Mouse (Mus musculus): ENCODE results near the gene Stxbp3.

Gene Stxbp3

GRCm38 (mm10) chr3:108851996-108852697, 11.8 kb upstream of the Stxbp3 start:
- H3K27me3 ChIP-seq (ENCODE audit: insufficient read depth, low read length) = peaks cover 32% of the 10 kb centered on the region
- no peaks in the 10 kb centered on the region for H3K36me3 ChIP-seq (ENCODE audit: insufficient read depth, low read length)
- H3K4me1 ChIP-seq (replicated peaks; ENCODE audit: low read depth, low read length) = peaks cover 38% of the 10 kb centered on the region
- TF ChIP-seq NANOG (IDR thresholded peaks at IDR 0.05; ENCODE audit: borderline replicate concordance, low read length) (no peak), POU5F1 (IDR thresholded peaks at IDR 0.05; ENCODE audit: borderline replicate concordance, low read length) (no peak), CTCF (conservative IDR thresholded peaks at IDR 0.05; ENCODE audit: low read length) (no peak)
- H3K9me3 ChIP-seq (ENCODE audit: low read length) = no peaks in the 10 kb centered on the region
- no peak overlapping the region for H3K4me3 ChIP-seq (replicated peaks; ENCODE audit: low read length)

GRCm38 (mm10) chr3:108851554-108851953, 11.2 kb upstream of the Stxbp3 start:
- H3K4me1 ChIP-seq (replicated peaks; ENCODE audit: low read depth, low read length) = peaks cover 32% of the 10 kb centered on the region
- no peaks in the 10 kb centered on the region for H3K36me3 ChIP-seq (ENCODE audit: insufficient read depth, low read length)
- H3K27me3 ChIP-seq (ENCODE audit: insufficient read depth, low read length) = peaks cover 32% of the 10 kb centered on the region
- peaks cover 4% of the 10 kb centered on the region for H3K9me3 ChIP-seq (ENCODE audit: low read length)
- no peak overlapping the region for H3K4me3 ChIP-seq (replicated peaks; ENCODE audit: low read length)
- no peak for TF ChIP-seq NANOG (IDR thresholded peaks at IDR 0.05; ENCODE audit: borderline replicate concordance, low read length)
- no peak for TF ChIP-seq CTCF (conservative IDR thresholded peaks at IDR 0.05; ENCODE audit: low read length)
- TF ChIP-seq POU5F1 (IDR thresholded peaks at IDR 0.05; ENCODE audit: borderline replicate concordance, low read length) = no peak

GRCm38 (mm10) chr3:108851075-108851474, 10.7 kb upstream of the Stxbp3 start:
- Histone ChIP-seq H3K9me3 (ENCODE audit: low read length) (peaks cover 9% of the 10 kb centered on the region), H3K27me3 (ENCODE audit: insufficient read depth, low read length) (peaks cover 30% of the 10 kb centered on the region), H3K4me3 (replicated peaks; ENCODE audit: low read length) (no peak overlapping the region), H3K36me3 (ENCODE audit: insufficient read depth, low read length) (no peaks in the 10 kb centered on the region), H3K4me1 (replicated peaks; ENCODE audit: low read depth, low read length) (peaks cover 27% of the 10 kb centered on the region)
- TF ChIP-seq CTCF (conservative IDR thresholded peaks at IDR 0.05; ENCODE audit: low read length) (no peak), POU5F1 (IDR thresholded peaks at IDR 0.05; ENCODE audit: borderline replicate concordance, low read length) (no peak), NANOG (IDR thresholded peaks at IDR 0.05; ENCODE audit: borderline replicate concordance, low read length) (no peak)

DNA sequence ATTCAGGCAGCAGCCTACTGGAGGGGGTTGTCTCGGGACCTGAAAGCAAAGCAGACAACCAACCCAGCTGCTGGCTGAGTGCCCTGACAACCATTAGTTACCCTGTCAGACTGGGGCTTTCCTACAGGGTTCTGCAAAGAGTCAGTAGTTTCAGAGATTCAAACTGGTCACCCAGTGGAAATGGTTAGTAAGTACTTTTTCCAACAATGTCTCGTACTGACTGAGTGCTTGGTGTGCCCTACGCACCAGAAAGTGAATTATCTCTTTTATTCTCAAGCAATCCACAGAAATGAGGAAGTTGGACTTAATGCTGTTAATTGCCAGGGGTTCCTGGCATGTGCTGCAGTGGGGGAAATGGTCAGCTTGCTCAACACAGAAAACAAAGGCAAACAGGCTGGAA, 10.2 kb upstream of the Stxbp3 start:
- no peak for TF ChIP-seq POU5F1 (IDR thresholded peaks at IDR 0.05; ENCODE audit: borderline replicate concordance, low read length)
- TF ChIP-seq CTCF (conservative IDR thresholded peaks at IDR 0.05; ENCODE audit: low read length) = no peak
- TF ChIP-seq NANOG (IDR thresholded peaks at IDR 0.05; ENCODE audit: borderline replicate concordance, low read length) = no peak

DNA sequence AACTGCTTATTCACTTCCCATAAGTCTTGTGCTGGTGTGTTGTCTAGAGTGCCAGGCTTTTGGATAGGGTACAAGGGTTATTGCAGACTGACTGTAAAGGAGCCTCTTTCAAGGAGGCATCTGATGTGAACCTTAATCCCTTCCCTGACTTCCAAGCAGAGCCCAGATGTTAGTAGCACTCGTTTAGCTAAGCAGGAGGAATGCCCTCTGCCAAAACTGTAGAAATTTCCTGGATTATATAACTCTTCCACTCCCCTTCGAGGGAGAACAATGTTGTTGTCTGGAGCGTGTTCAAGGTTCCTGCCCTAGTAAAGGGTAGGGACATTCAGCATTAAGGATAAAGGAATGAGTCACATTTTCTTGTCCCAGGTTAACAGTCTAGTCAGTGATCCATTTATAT, 6.3 kb upstream of the Stxbp3 start:
- no peak for TF ChIP-seq POU5F1 (IDR thresholded peaks at IDR 0.05; ENCODE audit: borderline replicate concordance, low read length)
- TF ChIP-seq CTCF (conservative IDR thresholded peaks at IDR 0.05; ENCODE audit: low read length) = no peak
- no peak for TF ChIP-seq NANOG (IDR thresholded peaks at IDR 0.05; ENCODE audit: borderline replicate concordance, low read length)
- peaks cover 33% of the 10 kb centered on the region for H3K9me3 ChIP-seq (ENCODE audit: low read length)
- H3K4me1 ChIP-seq (replicated peaks; ENCODE audit: low read depth, low read length) = 0 out of 2 replicates have a peak, but pooled peaks cover 6% of the 10 kb centered on the region
- no peak overlapping the region for H3K4me3 ChIP-seq (replicated peaks; ENCODE audit: low read length)
- H3K36me3 ChIP-seq (ENCODE audit: insufficient read depth, low read length) = no peaks in the 10 kb centered on the region
- no peaks in the 10 kb centered on the region; the same call in 1 of the 2 replicates for H3K27me3 ChIP-seq (ENCODE audit: insufficient read depth, low read length)

More for the DNA sequence above, 10.2 kb upstream of the Stxbp3 start:
- H3K9me3 ChIP-seq (ENCODE audit: low read length) = peaks cover 15% of the 10 kb centered on the region
- H3K4me1 ChIP-seq (replicated peaks; ENCODE audit: low read depth, low read length) = peaks cover 22% of the 10 kb centered on the region
- no peak overlapping the region for H3K4me3 ChIP-seq (replicated peaks; ENCODE audit: low read length)
- H3K27me3 ChIP-seq (ENCODE audit: insufficient read depth, low read length) = peaks cover 24% of the 10 kb centered on the region
- H3K36me3 ChIP-seq (ENCODE audit: insufficient read depth, low read length) = no peaks in the 10 kb centered on the region

- no peaks in the 10 kb centered on the region for H3K27me3 ChIP-seq (ENCODE audit: insufficient read depth, low read length)
- TF ChIP-seq POU5F1 (IDR thresholded peaks at IDR 0.05; ENCODE audit: borderline replicate concordance, low read length) (no peak), CTCF (conservative IDR thresholded peaks at IDR 0.05; ENCODE audit: low read length) (no peak), NANOG (IDR thresholded peaks at IDR 0.05; ENCODE audit: borderline replicate concordance, low read length) (no peak)
- peaks cover 33% of the 10 kb centered on the region for H3K9me3 ChIP-seq (ENCODE audit: low read length)
- H3K36me3 ChIP-seq (ENCODE audit: insufficient read depth, low read length) = no peaks in the 10 kb centered on the region
- H3K4me3 ChIP-seq (replicated peaks; ENCODE audit: low read length) = no peak overlapping the region
- peaks cover 2% of the 10 kb centered on the region for H3K4me1 ChIP-seq (replicated peaks; ENCODE audit: low read depth, low read length)
Measured at GRCm38 (mm10) chr3:108844521-108844920, 4.2 kb upstream of the Stxbp3 start.

DNA sequence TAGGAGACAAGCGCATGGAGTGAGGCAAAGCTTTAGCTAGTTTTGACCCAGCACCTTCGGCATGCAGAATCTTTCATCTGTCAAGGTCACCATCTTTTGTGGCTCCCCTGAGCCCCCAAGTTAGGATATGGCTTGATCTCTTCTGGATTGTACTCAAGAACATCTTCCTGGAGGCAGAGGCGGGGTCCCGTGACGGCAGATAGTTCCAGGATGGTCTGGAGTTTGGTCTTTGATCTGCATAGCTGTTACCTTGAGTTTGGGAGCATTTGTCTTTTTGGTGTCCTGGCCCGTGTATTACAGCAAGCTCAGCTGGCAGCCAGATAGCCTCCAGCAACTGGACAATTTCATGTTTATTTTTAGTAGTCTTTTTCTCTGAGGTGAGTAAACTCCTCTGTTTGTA, 3.7 kb upstream of the Stxbp3 start:
- Histone ChIP-seq H3K27me3 (ENCODE audit: insufficient read depth, low read length) (no peaks in the 10 kb centered on the region), H3K4me3 (replicated peaks; ENCODE audit: low read length) (no peak overlapping the region), H3K4me1 (replicated peaks; ENCODE audit: low read depth, low read length) (peaks cover 7% of the 10 kb centered on the region), H3K36me3 (ENCODE audit: insufficient read depth, low read length) (no peaks in the 10 kb centered on the region), H3K9me3 (ENCODE audit: low read length) (peaks cover 33% of the 10 kb centered on the region)
- no peak for TF ChIP-seq POU5F1 (IDR thresholded peaks at IDR 0.05; ENCODE audit: borderline replicate concordance, low read length)
- TF ChIP-seq NANOG (IDR thresholded peaks at IDR 0.05; ENCODE audit: borderline replicate concordance, low read length) = no peak
- TF ChIP-seq CTCF (conservative IDR thresholded peaks at IDR 0.05; ENCODE audit: low read length) = no peak

- Histone ChIP-seq H3K27me3 (ENCODE audit: insufficient read depth, low read length) (no peaks in the 10 kb centered on the region), H3K9me3 (ENCODE audit: low read length) (peaks cover 20% of the 10 kb centered on the region), H3K36me3 (ENCODE audit: insufficient read depth, low read length) (0 out of 2 replicates have a peak, but pooled peaks cover 4% of the 10 kb centered on the region), H3K4me1 (replicated peaks; ENCODE audit: low read depth, low read length) (peaks cover 7% of the 10 kb centered on the region), H3K4me3 (replicated peaks; ENCODE audit: low read length) (no peak overlapping the region)
- TF ChIP-seq CTCF (conservative IDR thresholded peaks at IDR 0.05; ENCODE audit: low read length) (peak; percentile 69; the same call in 1 of the 2 replicates), NANOG (IDR thresholded peaks at IDR 0.05; ENCODE audit: borderline replicate concordance, low read length) (no peak), POU5F1 (IDR thresholded peaks at IDR 0.05; ENCODE audit: borderline replicate concordance, low read length) (no peak)
Measured at GRCm38 (mm10) chr3:108840716-108841054, 359 bp upstream of the Stxbp3 start.
